Mouse (Mus musculus): ENCODE results near the gene Sec22c.

DNA sequence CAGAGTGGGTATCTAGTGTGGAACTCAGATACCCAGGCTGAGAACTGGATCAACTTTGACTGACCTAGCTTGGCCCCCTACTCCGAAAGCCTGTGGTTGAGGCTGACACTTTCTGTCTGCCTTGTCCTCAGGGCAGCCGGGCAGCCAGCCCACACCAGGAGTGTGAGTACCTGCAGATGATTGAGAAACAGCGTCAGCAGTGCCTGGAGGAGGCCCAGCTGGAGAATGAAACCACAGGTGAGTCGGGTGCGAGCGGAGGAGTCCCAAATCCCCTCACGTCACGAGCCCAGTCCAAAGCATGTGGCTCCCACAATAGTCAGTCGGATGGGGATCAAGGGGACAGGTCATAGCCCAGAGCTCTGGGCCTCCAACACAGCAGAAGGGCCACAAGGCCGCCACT lies 51.6 kb downstream of the Sec22c start:
- TF ChIP-seq CTCF (IDR thresholded peaks at IDR 0.05) (no peak), EP300 (IDR thresholded peaks at IDR 0.05) (no peak)
